Mouse (Mus musculus) left cerebral cortex, adult 18-20 months (tissue): ENCODE measurements around the gene Car6. TPM values are rescaled to one million over a fixed set of nuclear protein-coding genes. Genes with fewer than 3 reads are reported as not detected.

Source experiments
- DNase-seq, 2 experiments: peaks; one replicate each; pipeline ENCODE4 v3.0.0; 2021 to 2022; ENCODE audit warnings: low spot score in 2 of 2, mixed read lengths in 1 of 2
- total RNA-seq, 2 experiments: library from RNA; stranded (reverse); gene quantifications; 2 replicates each; pipeline ENCODE4 v1.2.3; 2021

Car6 gene
- total RNA-seq, 2 experiments from 2014 or later: not detected

DNA sequence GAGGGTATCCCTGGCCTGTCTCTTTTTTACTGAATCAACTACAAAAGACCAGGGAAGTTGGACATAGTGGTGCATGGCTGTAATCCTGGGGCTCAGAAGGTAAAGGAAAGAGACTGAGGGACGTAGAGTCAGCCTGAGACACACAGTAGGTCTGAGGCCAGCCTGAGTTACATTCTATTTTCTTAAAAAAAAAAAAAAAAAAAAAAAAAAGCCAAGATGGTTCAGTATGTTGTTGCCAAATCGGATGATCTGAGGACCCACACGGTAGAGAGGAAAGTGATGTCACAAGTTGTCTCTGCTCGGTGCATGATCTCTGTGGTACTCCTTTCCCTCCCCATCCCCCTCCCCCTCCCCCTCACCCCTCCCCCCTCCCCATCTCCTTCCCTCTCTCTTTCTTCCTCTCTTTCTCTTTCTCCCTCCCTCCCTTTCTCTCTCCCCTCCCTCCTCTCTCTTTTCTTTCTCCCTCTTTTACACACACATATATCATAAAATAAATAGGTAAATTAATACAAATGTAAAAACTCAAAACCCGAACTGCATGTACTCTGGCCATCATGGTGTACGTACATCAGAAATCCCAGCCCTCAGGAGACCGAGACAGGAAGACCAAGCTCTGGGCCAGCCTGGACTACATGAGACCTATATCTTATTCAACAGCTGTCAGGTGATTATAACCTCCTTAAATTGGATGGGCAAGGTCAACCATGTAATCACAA is 63.6 kb downstream of the Car6 start:
- DNase-seq: no peak

Other genes starting within 250 kb of the Car6 start
- gene Spsb1, start 246.3 kb downstream of the Car6 start, total RNA-seq: 10 to 100 TPM; 11.1 to 13.8 TPM
- 10 to 100 TPM; 11.2 to 11.5 TPM for gene H6pd, start 192.3 kb downstream of the Car6 start, total RNA-seq
- 1 to 10 TPM; 1.4 to 2.0 TPM for gene Gpr157, start 114.0 kb downstream of the Car6 start, total RNA-seq
- gene Slc2a5, start 82.0 kb downstream of the Car6 start, total RNA-seq: 1 to 10 TPM; 7.3 to 8.2 TPM
- gene Slc2a7, start 52.4 kb downstream of the Car6 start, total RNA-seq: not detected
- 100 to 1,000 TPM; 426 to 458 TPM for gene Eno1, start 35.4 kb upstream of the Car6 start, total RNA-seq
- 100 to 1,000 TPM in 1 of 2 experiments, 10 to 100 TPM in 1; 89.9 to 102 TPM for gene Rere, start 80.3 kb upstream of the Car6 start, total RNA-seq